Mouse (Mus musculus): ENCODE data around the gene Cdcp1.

Cdcp1 gene

DNA sequence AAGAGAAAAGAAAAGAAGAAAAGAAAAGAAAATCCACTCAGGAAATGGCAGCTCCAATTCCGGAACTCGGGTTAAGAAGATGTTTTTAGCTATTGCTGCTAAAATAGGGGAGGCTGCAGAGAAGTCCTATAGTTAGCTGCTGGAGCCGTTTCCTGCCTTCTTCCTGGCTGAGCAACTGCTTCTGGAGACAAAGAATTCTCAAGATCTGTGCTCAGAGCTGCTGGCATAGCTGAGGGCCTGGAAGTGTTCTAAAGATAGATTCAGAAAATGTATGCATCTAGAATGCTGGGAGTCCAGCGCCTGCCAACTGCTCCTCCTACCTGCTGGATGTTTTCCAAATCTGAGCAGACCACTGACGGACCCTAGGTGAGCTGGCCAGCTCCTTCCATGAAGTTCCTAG lies 4.0 kb upstream of the Cdcp1 start:
- in situ Hi-C loops (cut with MboI; ENCODE audit: low sequenced_read_pairs) = no loop called here

GRCm38 (mm10) chr9:123213371-123213770 lies 2.5 kb downstream of the Cdcp1 start:
- in situ Hi-C loops (cut with MboI; ENCODE audit: low sequenced_read_pairs) = no loop called here

GRCm38 (mm10) chr9:123207895-123208294 lies 7.9 kb downstream of the Cdcp1 start:
- in situ Hi-C loops (cut with MboI; ENCODE audit: low sequenced_read_pairs) = no loop called here

DNA sequence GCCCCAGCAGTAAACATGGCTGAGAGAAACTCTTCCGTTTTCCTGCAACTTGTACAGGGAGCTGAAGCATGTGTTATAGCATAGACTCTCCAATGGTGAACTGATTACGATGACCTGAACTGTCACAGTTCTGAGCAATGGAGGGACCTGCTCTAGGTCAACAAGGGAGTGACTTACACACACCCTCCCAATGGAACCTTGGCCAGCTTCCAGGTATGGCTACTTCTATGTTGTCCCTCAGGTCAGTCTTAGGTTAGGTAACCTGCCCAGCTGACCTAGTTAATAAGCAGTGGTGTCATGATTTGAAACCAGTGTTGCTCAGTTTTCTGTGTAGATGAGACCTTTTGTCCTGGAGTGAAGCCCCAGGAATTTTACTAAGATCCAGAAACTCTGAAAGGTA lies 8.9 kb downstream of the Cdcp1 start:
- in situ Hi-C loops (cut with MboI; ENCODE audit: low sequenced_read_pairs) = no loop called here

DNA sequence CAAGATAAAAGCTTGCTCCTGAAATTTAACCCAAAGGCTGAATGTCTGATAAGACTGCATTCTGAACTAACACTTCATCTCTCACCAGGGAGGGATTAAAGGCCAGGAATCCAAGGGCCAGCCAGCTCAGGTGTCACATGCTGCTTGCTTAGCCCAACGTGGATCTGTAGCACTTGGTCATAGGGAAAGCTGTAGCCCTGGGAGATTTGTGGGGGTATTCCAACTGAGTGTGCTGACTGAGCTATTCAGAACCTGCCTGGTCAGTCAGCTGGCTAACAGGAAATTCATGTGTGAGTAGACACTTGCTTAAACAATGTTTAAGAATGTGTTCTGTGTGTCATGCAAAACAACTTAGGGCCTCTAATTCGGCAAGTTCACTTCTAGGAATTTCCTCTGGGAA lies 9.3 kb downstream of the Cdcp1 start:
- in situ Hi-C loops (cut with MboI; ENCODE audit: low sequenced_read_pairs) = no loop called here

GRCm38 (mm10) chr9:123200116-123200515 lies 15.7 kb downstream of the Cdcp1 start:
- in situ Hi-C loops (cut with MboI; ENCODE audit: low sequenced_read_pairs) = no loop called here

DNA sequence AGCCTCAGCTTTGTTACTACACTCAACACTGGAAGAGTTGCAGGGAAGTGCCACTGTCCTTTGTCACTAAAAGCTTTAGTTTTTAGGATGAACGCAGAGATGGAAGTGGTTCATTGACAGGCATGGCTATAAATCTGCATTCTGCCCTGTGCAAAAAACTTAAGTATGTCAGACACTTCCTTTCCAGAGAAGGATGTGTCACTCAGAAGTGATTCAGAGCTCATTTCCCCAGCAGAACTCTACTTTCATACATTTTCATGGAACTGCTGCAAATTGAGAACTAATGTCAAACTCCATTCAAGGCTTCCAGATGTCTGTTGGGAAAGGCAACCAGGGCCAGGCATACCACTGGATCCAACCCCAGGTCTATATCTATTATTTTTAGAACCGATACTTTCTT lies 27.6 kb downstream of the Cdcp1 start:
- in situ Hi-C loops (cut with MboI; ENCODE audit: low sequenced_read_pairs) = no loop called here

DNA sequence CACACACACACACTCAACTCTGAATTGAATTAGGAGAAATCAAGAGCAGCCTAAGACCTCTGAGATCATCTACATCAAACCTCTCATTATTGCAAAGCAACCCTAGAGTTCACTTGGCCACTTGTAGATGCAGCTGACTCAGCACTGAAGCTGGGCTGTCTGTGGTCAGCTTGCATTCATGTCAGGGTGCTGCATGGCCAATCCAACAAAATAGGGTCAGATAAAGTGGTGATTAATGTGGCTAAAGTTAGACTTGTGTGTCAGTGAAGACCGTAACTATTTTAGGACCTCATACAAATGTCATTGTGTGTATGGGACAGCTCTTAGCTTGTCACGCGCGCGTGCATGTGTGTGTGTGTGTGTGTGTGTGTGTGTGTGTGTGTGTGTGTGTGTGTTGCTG lies 28.2 kb downstream of the Cdcp1 start:
- in situ Hi-C loops (cut with MboI; ENCODE audit: low sequenced_read_pairs) = no loop called here

DNA sequence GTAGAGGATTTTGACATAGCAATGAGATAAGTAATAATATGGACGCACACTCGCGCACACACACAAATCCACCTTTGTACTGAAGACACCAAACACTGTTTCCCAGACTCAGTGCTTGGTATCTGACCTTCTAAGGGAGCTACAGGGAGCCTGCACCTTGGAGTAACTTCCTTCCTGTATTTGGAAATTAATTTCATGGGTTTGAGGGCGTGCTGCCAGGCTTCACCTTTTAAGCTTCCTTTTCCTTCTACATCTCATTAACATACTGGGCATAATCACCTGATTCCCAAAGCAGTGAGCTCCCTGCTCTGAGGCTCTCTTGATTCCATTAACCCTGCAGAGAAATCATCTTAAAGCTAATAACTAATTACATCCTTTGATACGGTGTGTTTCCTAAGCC lies 29.7 kb downstream of the Cdcp1 start:
- in situ Hi-C loops (cut with MboI; ENCODE audit: low sequenced_read_pairs) = no loop called here

GRCm38 (mm10) chr9:123185546-123185945 lies 30.3 kb downstream of the Cdcp1 start:
- in situ Hi-C loops (cut with MboI; ENCODE audit: low sequenced_read_pairs) = no loop called here

DNA sequence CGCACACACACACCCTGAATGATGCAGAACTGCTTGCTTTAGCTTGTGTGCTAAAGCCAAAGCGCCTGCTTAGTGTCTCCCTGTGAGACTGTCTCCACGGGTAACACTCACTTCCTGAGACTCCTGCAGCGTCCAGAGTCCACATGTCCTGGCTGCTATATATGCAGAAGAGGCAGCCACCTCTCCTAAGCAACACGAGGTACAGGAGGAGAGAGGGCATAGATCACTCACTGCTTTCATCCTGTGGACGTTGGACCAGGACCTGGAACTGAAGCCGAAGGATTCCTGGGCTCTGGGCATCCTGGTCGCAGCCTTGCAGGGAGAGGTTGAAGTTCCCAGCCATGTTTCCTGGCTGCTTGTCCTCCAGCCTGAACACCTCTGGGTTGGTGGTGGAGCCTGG lies 32.6 kb downstream of the Cdcp1 start:
- in situ Hi-C loops (cut with MboI; ENCODE audit: low sequenced_read_pairs) = no loop called here

GRCm38 (mm10) chr9:123180003-123180402 lies 35.8 kb downstream of the Cdcp1 start:
- in situ Hi-C loops (cut with MboI; ENCODE audit: low sequenced_read_pairs) = no loop called here

- in situ Hi-C loops (cut with MboI; ENCODE audit: low sequenced_read_pairs) = no loop called here
Observed at GRCm38 (mm10) chr9:123177380-123178048, 38.3 kb downstream of the Cdcp1 start.

- in situ Hi-C loops (cut with MboI; ENCODE audit: low sequenced_read_pairs) = no loop called here
Observed at GRCm38 (mm10) chr9:123174356-123174755, 41.5 kb downstream of the Cdcp1 start.

GRCm38 (mm10) chr9:123173760-123174159 lies 42.1 kb downstream of the Cdcp1 start:
- in situ Hi-C loops (cut with MboI; ENCODE audit: low sequenced_read_pairs) = no loop called here

DNA sequence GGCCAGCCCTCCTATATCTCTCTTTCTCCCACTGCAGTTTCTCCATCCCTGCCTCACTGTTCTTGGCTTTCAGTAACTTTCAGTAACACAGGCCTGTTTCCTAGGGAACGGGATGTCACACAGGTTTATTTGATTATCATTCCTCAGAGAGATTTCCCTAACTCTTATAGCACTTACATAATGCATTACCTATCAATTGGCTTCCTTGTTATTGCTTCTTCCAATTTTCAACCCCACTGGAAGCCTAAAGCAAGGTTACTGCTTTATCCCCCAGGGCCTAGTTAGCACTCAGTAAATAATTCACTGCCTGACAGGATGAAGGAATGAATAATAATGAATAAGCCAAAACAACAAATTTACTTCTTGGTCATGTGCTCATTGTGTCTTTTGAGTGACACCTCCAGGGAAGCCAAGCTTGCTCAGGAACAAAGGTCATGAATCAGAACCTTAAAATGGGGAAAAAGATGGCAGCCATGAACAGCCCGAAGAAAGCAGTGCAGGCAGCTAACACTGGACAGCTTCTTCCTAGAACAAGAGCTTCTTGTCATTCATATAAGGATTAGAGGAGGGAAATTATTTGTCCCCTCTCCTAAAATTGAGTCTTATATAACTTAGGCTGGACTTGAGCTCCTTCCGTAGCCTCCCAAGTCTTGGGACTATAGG lies 49.9 kb downstream of the Cdcp1 start:
- in situ Hi-C loops (cut with MboI; ENCODE audit: low sequenced_read_pairs) = no loop called here

- in situ Hi-C loops (cut with MboI; ENCODE audit: low sequenced_read_pairs) = loop anchor here (5.0 kb wide), 1 partner anchor 94 kb away; no protein-coding TSS in a partner anchor
Observed at GRCm38 (mm10) chr9:123162985-123163694, 52.7 kb downstream of the Cdcp1 start.

DNA sequence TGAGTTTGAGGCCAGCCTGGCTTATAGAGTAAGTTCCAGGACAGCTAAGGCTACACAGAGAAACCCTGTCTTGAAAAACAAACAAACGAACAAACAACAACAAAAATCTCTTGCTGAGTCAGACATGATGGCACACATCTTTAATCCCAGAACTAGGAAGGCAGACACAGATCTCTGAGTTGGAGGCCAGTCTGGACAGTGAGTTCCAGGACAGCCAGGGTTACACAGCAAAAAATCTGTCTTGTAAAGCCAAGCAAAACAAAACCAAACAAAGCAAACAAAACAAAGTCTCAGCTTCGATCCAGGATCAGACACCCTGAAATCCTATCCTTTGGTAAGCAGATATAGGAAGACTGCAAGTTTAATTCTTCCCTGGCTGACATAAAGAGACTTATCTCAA lies 54.0 kb downstream of the Cdcp1 start:
- in situ Hi-C loops (cut with MboI; ENCODE audit: low sequenced_read_pairs) = loop anchor here (5.0 kb wide), 1 partner anchor 96 kb away; no protein-coding TSS in a partner anchor

DNA sequence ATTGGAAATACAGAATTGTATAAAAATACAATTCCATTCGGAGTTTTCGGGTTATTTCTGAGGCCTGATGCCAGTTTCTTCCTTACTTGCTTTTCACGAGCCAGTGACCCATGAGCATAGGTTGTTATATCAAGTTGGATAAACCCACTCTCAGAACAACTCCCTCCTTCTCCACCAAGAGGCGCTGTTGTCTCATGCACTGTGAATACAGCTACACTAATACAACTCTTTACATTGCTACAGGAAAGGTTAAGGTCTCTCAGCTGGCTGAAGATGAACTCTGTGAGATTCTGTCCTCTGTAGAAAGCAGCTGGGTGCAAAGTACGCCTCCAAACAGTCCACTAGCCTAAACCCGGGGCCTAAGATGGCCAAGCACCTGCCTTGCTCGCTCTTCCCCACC lies 56.5 kb downstream of the Cdcp1 start:
- in situ Hi-C loops (cut with MboI; ENCODE audit: low sequenced_read_pairs) = loop anchor here (10.0 kb wide), 1 partner anchor 285 kb away; no protein-coding TSS in a partner anchor

GRCm38 (mm10) chr9:123158125-123158836 lies 57.6 kb downstream of the Cdcp1 start:
- in situ Hi-C loops (cut with MboI; ENCODE audit: low sequenced_read_pairs) = loop anchor here (10.0 kb wide), 1 partner anchor 287 kb away; no protein-coding TSS in a partner anchor

GRCm38 (mm10) chr9:123157699-123158098 lies 58.1 kb downstream of the Cdcp1 start:
- in situ Hi-C loops (cut with MboI; ENCODE audit: low sequenced_read_pairs) = loop anchor here (10.0 kb wide), 1 partner anchor 287 kb away; no protein-coding TSS in a partner anchor
